Mouse (Mus musculus): Measurements from ENCODE around the gene Fkbp8.

DNA sequence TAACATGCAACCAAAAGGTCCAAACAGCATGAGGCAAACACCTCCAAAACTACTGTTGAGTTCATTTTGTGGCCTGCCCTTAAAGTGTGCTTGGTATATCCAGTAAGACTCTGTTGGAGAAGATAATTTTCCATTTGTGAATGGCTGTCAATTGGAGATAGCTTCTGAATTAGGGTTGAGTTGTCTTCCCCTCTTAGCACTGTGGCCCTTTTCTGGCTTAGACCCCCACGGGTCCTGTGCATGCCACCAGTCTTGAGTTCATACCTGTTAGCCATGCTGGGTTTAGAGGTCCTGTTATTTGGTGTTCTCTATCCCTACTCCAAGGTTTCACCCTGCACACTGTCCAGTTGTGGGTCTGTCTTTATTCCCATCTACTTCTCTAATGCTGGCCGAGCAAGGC lies 15.8 kb upstream of the Fkbp8 start:
- TF ChIP-seq POLR2A (IDR thresholded peaks at IDR 0.05; ENCODE audit: low read depth, low read length), result no peak; the same call in none of the 2 replicates
- TF ChIP-seq CTCF (conservative IDR thresholded peaks at IDR 0.05 in 1 of 2, IDR thresholded peaks at IDR 0.05 in 1 of 2; ENCODE audit: low read depth in 2 of 2, low read length in 2 of 2), result no peak
- TF ChIP-seq E2F4 (IDR thresholded peaks at IDR 0.05; ENCODE audit: insufficient replicate concordance, low read depth, low read length), result no peak
- TF ChIP-seq ELF1 (IDR thresholded peaks at IDR 0.05; ENCODE audit: low read depth, low read length), result no peak
- no peak for TF ChIP-seq MAX (IDR thresholded peaks at IDR 0.05; ENCODE audit: low read length)
- TF ChIP-seq JUN (IDR thresholded peaks at IDR 0.05; ENCODE audit: insufficient read depth, low read depth, low read length), result no peak
- no peak for TF ChIP-seq MAZ (IDR thresholded peaks at IDR 0.05; ENCODE audit: low read depth, low read length)
- TF ChIP-seq UBTF (IDR thresholded peaks at IDR 0.05; ENCODE audit: low read depth, low read length), result no peak
- TF ChIP-seq POLR2AphosphoS2 (IDR thresholded peaks at IDR 0.05; ENCODE audit: low read depth, low read length), result no peak; the same call in 1 of the 2 replicates
- no peak for TF ChIP-seq KAT2A (IDR thresholded peaks at IDR 0.05; ENCODE audit: insufficient replicate concordance, low read length)
- no peak for TF ChIP-seq MEF2A (IDR thresholded peaks at IDR 0.05; ENCODE audit: borderline replicate concordance, low read depth, low read length)
- TF ChIP-seq USF1 (IDR thresholded peaks at IDR 0.05; ENCODE audit: low read depth, low read length), result no peak
- no peak for TF ChIP-seq NRF1 (IDR thresholded peaks at IDR 0.05; ENCODE audit: low read depth, low read length)
- no peak for TF ChIP-seq USF2 (conservative IDR thresholded peaks at IDR 0.05; ENCODE audit: low read depth, low read length)
